Mouse (Mus musculus) forebrain, embryonic 11.5 days (tissue): ENCODE data around the gene Arpc5. TPM values are rescaled to one million over a fixed set of nuclear protein-coding genes. Genes with fewer than 3 reads are reported as not detected.
A peak's percentile ranks its signal among the peaks of the same experiment; 100 is the strongest.

Experiments used
- ATAC-seq: fragments of 200-750 bp; cut with Nextera tagmentation; replicated peaks from 2 replicates; pipeline ENCODE4 v1.8.0; 2017; ENCODE audit warnings: moderate TSS enrichment; ENCODE audit not compliant: low FRiP score
- DNase-seq: peaks from one replicate; pipeline ENCODE4 v3.0.0-alpha.2; 2017; ENCODE audit warnings: low spot score
- H3K27ac ChIP-seq: fragments of 300-500 bp; sonication (generic); 2 replicates; pipeline ENCODE4 v1.5.1; 2014; ENCODE audit warnings: low read depth, low read length
- H3K27me3 ChIP-seq: fragments of 300-500 bp; sonication (generic); 2 replicates; pipeline ENCODE4 v1.6.1; 2014; ENCODE audit warnings: mild to moderate bottlenecking, low read length, mixed read lengths; ENCODE audit not compliant: control insufficient read depth, insufficient read depth
- H3K36me3 ChIP-seq: fragments of 300-500 bp; sonication (generic); 2 replicates; pipeline ENCODE4 v1.6.1; 2014; ENCODE audit warnings: mild to moderate bottlenecking, low read length, moderate library complexity, mixed read lengths; ENCODE audit not compliant: control insufficient read depth, insufficient read depth
- H3K4me1 ChIP-seq: fragments of 300-500 bp; sonication (generic); replicated peaks from 2 replicates; pipeline ENCODE4 v1.6.1; 2014; ENCODE audit warnings: low read length, mixed read lengths; ENCODE audit not compliant: control insufficient read depth, insufficient read depth
- H3K4me2 ChIP-seq: fragments of 300-500 bp; sonication (generic); 2 replicates; pipeline ENCODE4 v1.6.1; 2014; ENCODE audit warnings: low read depth, mild to moderate bottlenecking, low read length, moderate library complexity, mixed read lengths; ENCODE audit not compliant: severe bottlenecking
- H3K4me3 ChIP-seq: fragments of 300-500 bp; sonication (generic); 2 replicates; pipeline ENCODE4 v1.5.1; 2014; ENCODE audit warnings: low read depth, low read length
- H3K9ac ChIP-seq: fragments of 300-500 bp; sonication (generic); 2 replicates; pipeline ENCODE4 v1.6.1; 2014; ENCODE audit warnings: low read length
- H3K9me3 ChIP-seq: fragments of 300-500 bp; sonication (generic); 2 replicates; pipeline ENCODE4 v1.6.1; 2016; ENCODE audit warnings: low read length, mixed read lengths; ENCODE audit not compliant: control insufficient read depth
- WGBS: fragments of 180-500 bp; shearing (Covaris S2); extraction: QIAGEN DNeasy Blood & Tissue Kit; methylation state at CpG from one replicate; pipeline ENCODE4 v1.1.7; 2014; 5-methylcytosine and 5-hydroxymethylcytosine counted together
- polyA plus RNA-seq: library from polyadenylated mRNA; unstranded; fragments of >200 nt; fragmentation: Nextera tagmentation; extraction: Ambion mirVana; gene quantifications from 2 replicates; pipeline ENCODE4 v1.2.1, GENCODE M21; 2014

The Arpc5 gene
- polyA plus RNA-seq, 1 experiment from 2014 or later = 259 TPM

GRCm38 (mm10) chr1:152799897-152800296, 33.6 kb downstream of the Arpc5 start, which contains the start of gene Ncf2:
Ncf2 (plus strand) TSS chr1:152800194.
- 9% methylated on average over 2 of the region's 2 CpGs for WGBS
- DNase-seq (no peak), ATAC-seq (peak; percentile 51; the same call in 1 of the 2 replicates)
- H3K9me3 ChIP-seq = no peaks in the 10 kb centered on the region
- no peak within 1 kb of the TSS for H3K4me2 ChIP-seq
- no peak within 1 kb of the TSS for H3K4me3 ChIP-seq
- no peaks in the 10 kb centered on the region for H3K27me3 ChIP-seq
- H3K4me1 ChIP-seq = no peaks in the 10 kb centered on the region
- H3K36me3 ChIP-seq = no peaks in the 10 kb centered on the region
- no peak within 1 kb of the TSS for H3K9ac ChIP-seq
- no peak within 1 kb of the TSS for H3K27ac ChIP-seq

- Histone ChIP-seq H3K4me3 (no peak overlapping the region), H3K4me2 (no peak overlapping the region), H3K9ac (no peak overlapping the region), H3K9me3 (no peaks in the 10 kb centered on the region), H3K27ac (no peak overlapping the region), H3K27me3 (no peaks in the 10 kb centered on the region), H3K4me1 (no peaks in the 10 kb centered on the region), H3K36me3 (no peaks in the 10 kb centered on the region)
- ATAC-seq (no peak), DNase-seq (no peak)
- WGBS = 90% methylated on average over 13 of the region's 13 CpGs
Measured at GRCm38 (mm10) chr1:152800633-152801176, 34.4 kb downstream of the Arpc5 start.

- DNase-seq (no peak), ATAC-seq (no peak)
- no peaks in the 10 kb centered on the region for H3K4me1 ChIP-seq
- no peak overlapping the region for H3K27ac ChIP-seq
- no peaks in the 10 kb centered on the region for H3K9me3 ChIP-seq
- H3K4me2 ChIP-seq = no peak overlapping the region
- H3K4me3 ChIP-seq = no peak overlapping the region
- no peaks in the 10 kb centered on the region for H3K27me3 ChIP-seq
- no peaks in the 10 kb centered on the region for H3K36me3 ChIP-seq
- no peak overlapping the region for H3K9ac ChIP-seq
- 91% methylated on average over 6 of the region's 6 CpGs for WGBS
Measured at GRCm38 (mm10) chr1:152804907-152805306, 38.6 kb downstream of the Arpc5 start.

GRCm38 (mm10) chr1:152807619-152808391, 41.5 kb downstream of the Arpc5 start:
- WGBS = 71% methylated on average over 18 of the region's 18 CpGs
- Histone ChIP-seq H3K9ac (no peak overlapping the region), H3K27ac (no peak overlapping the region), H3K36me3 (no peaks in the 10 kb centered on the region), H3K27me3 (no peaks in the 10 kb centered on the region), H3K9me3 (no peaks in the 10 kb centered on the region), H3K4me3 (no peak overlapping the region), H3K4me2 (no peak overlapping the region), H3K4me1 (peaks cover 4% of the 10 kb centered on the region; the same call in 1 of the 2 replicates)
- ATAC-seq (no peak), DNase-seq (no peak)

- H3K36me3 ChIP-seq = no peaks in the 10 kb centered on the region
- H3K4me3 ChIP-seq = no peak overlapping the region
- no peaks in the 10 kb centered on the region for H3K9me3 ChIP-seq
- H3K9ac ChIP-seq = no peak overlapping the region
- DNase-seq (no peak), ATAC-seq (no peak)
- H3K27ac ChIP-seq = no peak overlapping the region
- H3K4me1 ChIP-seq = peaks cover 4% of the 10 kb centered on the region; the same call in 1 of the 2 replicates
- no peak overlapping the region for H3K4me2 ChIP-seq
- H3K27me3 ChIP-seq = no peaks in the 10 kb centered on the region
- 85% methylated on average over 2 of the region's 2 CpGs for WGBS
Measured at GRCm38 (mm10) chr1:152808392-152808680, 42.0 kb downstream of the Arpc5 start.

GRCm38 (mm10) chr1:152809541-152810252, 43.4 kb downstream of the Arpc5 start:
- DNase-seq = peak; percentile 65
- no peak overlapping the region for H3K27ac ChIP-seq
- 0 out of 2 replicates have a peak, but pooled peaks have one; percentile 15 for ATAC-seq

GRCm38 (mm10) chr1:152810533-152811439, 44.4 kb downstream of the Arpc5 start:
- DNase-seq = peak; percentile 64
- Histone ChIP-seq H3K4me2 (no peak overlapping the region), H3K27me3 (no peaks in the 10 kb centered on the region), H3K4me3 (no peak overlapping the region), H3K9ac (no peak overlapping the region), H3K9me3 (no peaks in the 10 kb centered on the region), H3K27ac (peak overlapping the region; percentile 57), H3K36me3 (no peaks in the 10 kb centered on the region), H3K4me1 (peaks cover 4% of the 10 kb centered on the region; the same call in 1 of the 2 replicates)
- peak; percentile 84 for ATAC-seq
- WGBS = 53% methylated on average over 13 of the region's 13 CpGs

More at GRCm38 (mm10) chr1:152809541-152810252, 43.4 kb downstream of the Arpc5 start:
- Histone ChIP-seq H3K36me3 (no peaks in the 10 kb centered on the region), H3K4me3 (no peak overlapping the region), H3K27me3 (no peaks in the 10 kb centered on the region), H3K4me1 (peaks cover 4% of the 10 kb centered on the region; the same call in 1 of the 2 replicates), H3K4me2 (no peak overlapping the region), H3K9ac (no peak overlapping the region), H3K9me3 (no peaks in the 10 kb centered on the region)
- 44% methylated on average over 8 of the region's 8 CpGs for WGBS

- WGBS = 50% methylated on average over 7 of the region's 7 CpGs
- Histone ChIP-seq H3K27me3 (no peaks in the 10 kb centered on the region), H3K9me3 (no peaks in the 10 kb centered on the region), H3K36me3 (no peaks in the 10 kb centered on the region), H3K4me2 (no peak overlapping the region), H3K4me1 (peaks cover 12% of the 10 kb centered on the region; the same call in 1 of the 2 replicates), H3K27ac (no peak overlapping the region), H3K4me3 (no peak overlapping the region), H3K9ac (no peak overlapping the region)
- peak; percentile 65 for DNase-seq
- ATAC-seq = peak; percentile 33
Measured at GRCm38 (mm10) chr1:152815265-152815701, 48.9 kb downstream of the Arpc5 start.
